Mouse (Mus musculus): ENCODE measurements at regions not wholly inside any gene's neighbourhood (a gene's known extent, or its start where the extent isn't known, plus 50 kb on each side); places are given as distances from the start of the nearest gene placed in this dataset.

GRCm38 (mm10) chr3:20892916-20893430 is 526.0 kb upstream of the Agtr1b start:
- no peaks in the 10 kb centered on the region for H3K27me3 ChIP-seq
- no peak for ATAC-seq (ENCODE audit: low FRiP score, low read depth)
- H3K27ac ChIP-seq (replicated peaks), result no peak overlapping the region
- WGBS, result 72% methylated on average over 1 of the region's 1 CpGs
- H3K9me3 ChIP-seq, result no peaks in the 10 kb centered on the region
- no peaks in the 10 kb centered on the region for H3K4me1 ChIP-seq
- H3K9ac ChIP-seq (replicated peaks), result no peak overlapping the region
- no peaks in the 10 kb centered on the region for H3K36me3 ChIP-seq
- H3K4me3 ChIP-seq, result no peak overlapping the region
- H3K4me2 ChIP-seq (replicated peaks), result no peak overlapping the region

GRCm38 (mm10) chr3:20864241-20864640 is 497.3 kb upstream of the Agtr1b start:
- no peaks in the 10 kb centered on the region for H3K9me3 ChIP-seq
- 90% methylated on average over 2 of the region's 2 CpGs for WGBS
- H3K9ac ChIP-seq (replicated peaks), result no peak overlapping the region
- ATAC-seq (ENCODE audit: low FRiP score, low read depth), result no peak
- H3K4me3 ChIP-seq, result no peak overlapping the region
- H3K4me2 ChIP-seq (replicated peaks), result no peak overlapping the region
- H3K36me3 ChIP-seq, result no peaks in the 10 kb centered on the region
- H3K27ac ChIP-seq (replicated peaks), result no peak overlapping the region
- H3K4me1 ChIP-seq, result no peaks in the 10 kb centered on the region
- H3K27me3 ChIP-seq, result no peaks in the 10 kb centered on the region

GRCm38 (mm10) chr3:20831038-20831437 is 464.1 kb upstream of the Agtr1b start:
- 89% methylated on average over 4 of the region's 4 CpGs for WGBS
- no peak for ATAC-seq (ENCODE audit: low FRiP score, low read depth)

GRCm38 (mm10) chr3:20829391-20829790 is 462.4 kb upstream of the Agtr1b start:
- H3K4me1 ChIP-seq, result no peaks in the 10 kb centered on the region
- no peaks in the 10 kb centered on the region for H3K9me3 ChIP-seq
- no peak for ATAC-seq (ENCODE audit: low FRiP score, low read depth)
- 72% methylated on average over 1 of the region's 1 CpGs for WGBS
- H3K27ac ChIP-seq (replicated peaks), result no peak overlapping the region
- H3K4me2 ChIP-seq (replicated peaks), result no peak overlapping the region
- H3K9ac ChIP-seq (replicated peaks), result no peak overlapping the region
- no peak overlapping the region for H3K4me3 ChIP-seq
- H3K27me3 ChIP-seq, result no peaks in the 10 kb centered on the region
- no peaks in the 10 kb centered on the region for H3K36me3 ChIP-seq

More at GRCm38 (mm10) chr3:20831038-20831437, 464.1 kb upstream of the Agtr1b start:
- no peak overlapping the region for H3K4me2 ChIP-seq (replicated peaks)
- no peak overlapping the region for H3K4me3 ChIP-seq
- H3K9me3 ChIP-seq, result no peaks in the 10 kb centered on the region
- H3K27me3 ChIP-seq, result no peaks in the 10 kb centered on the region
- no peaks in the 10 kb centered on the region for H3K4me1 ChIP-seq
- no peak overlapping the region for H3K27ac ChIP-seq (replicated peaks)
- H3K9ac ChIP-seq (replicated peaks), result no peak overlapping the region
- no peaks in the 10 kb centered on the region for H3K36me3 ChIP-seq

GRCm38 (mm10) chr3:20828811-20829210 is 461.8 kb upstream of the Agtr1b start:
- Histone ChIP-seq H3K27ac (replicated peaks) (no peak overlapping the region), H3K4me2 (replicated peaks) (no peak overlapping the region), H3K36me3 (no peaks in the 10 kb centered on the region), H3K4me3 (no peak overlapping the region), H3K27me3 (no peaks in the 10 kb centered on the region), H3K9me3 (no peaks in the 10 kb centered on the region), H3K9ac (replicated peaks) (no peak overlapping the region), H3K4me1 (no peaks in the 10 kb centered on the region)
- WGBS, result 88% methylated on average over 3 of the region's 3 CpGs
- no peak for ATAC-seq (ENCODE audit: low FRiP score, low read depth)

GRCm38 (mm10) chr3:20825661-20826334 is 458.8 kb upstream of the Agtr1b start:
- no peaks in the 10 kb centered on the region for H3K9me3 ChIP-seq
- 89% methylated on average over 4 of the region's 4 CpGs for WGBS
- no peaks in the 10 kb centered on the region for H3K36me3 ChIP-seq
- no peaks in the 10 kb centered on the region for H3K27me3 ChIP-seq
- H3K4me1 ChIP-seq, result no peaks in the 10 kb centered on the region
- H3K4me2 ChIP-seq (replicated peaks), result no peak overlapping the region
- no peak overlapping the region for H3K27ac ChIP-seq (replicated peaks)
- no peak for ATAC-seq (ENCODE audit: low FRiP score, low read depth)
- H3K9ac ChIP-seq (replicated peaks), result no peak overlapping the region
- H3K4me3 ChIP-seq, result no peak overlapping the region

- no peak overlapping the region for H3K9ac ChIP-seq (replicated peaks)
- ATAC-seq (ENCODE audit: low FRiP score, low read depth), result no peak
- H3K9me3 ChIP-seq, result no peaks in the 10 kb centered on the region
- no peak overlapping the region for H3K4me2 ChIP-seq (replicated peaks)
- H3K36me3 ChIP-seq, result no peaks in the 10 kb centered on the region
- WGBS, result 30% methylated on average over 1 of the region's 1 CpGs
- H3K4me1 ChIP-seq, result no peaks in the 10 kb centered on the region
- H3K27me3 ChIP-seq, result no peaks in the 10 kb centered on the region
- H3K27ac ChIP-seq (replicated peaks), result no peak overlapping the region
- no peak overlapping the region for H3K4me3 ChIP-seq
Measured at GRCm38 (mm10) chr3:20822226-20822625, 455.2 kb upstream of the Agtr1b start.

GRCm38 (mm10) chr3:20821712-20822111 is 454.7 kb upstream of the Agtr1b start:
- no peaks in the 10 kb centered on the region for H3K27me3 ChIP-seq
- H3K4me1 ChIP-seq, result no peaks in the 10 kb centered on the region
- no peak for ATAC-seq (ENCODE audit: low FRiP score, low read depth)
- no peaks in the 10 kb centered on the region for H3K36me3 ChIP-seq
- H3K4me3 ChIP-seq, result no peak overlapping the region
- no peak overlapping the region for H3K9ac ChIP-seq (replicated peaks)
- H3K27ac ChIP-seq (replicated peaks), result no peak overlapping the region
- H3K9me3 ChIP-seq, result no peaks in the 10 kb centered on the region
- WGBS, result 75% methylated on average over 4 of the region's 4 CpGs
- no peak overlapping the region for H3K4me2 ChIP-seq (replicated peaks)

GRCm38 (mm10) chr3:20820047-20820446 is 453.1 kb upstream of the Agtr1b start:
- H3K9me3 ChIP-seq, result no peaks in the 10 kb centered on the region
- no peak overlapping the region for H3K27ac ChIP-seq (replicated peaks)
- no peak overlapping the region for H3K4me2 ChIP-seq (replicated peaks)
- no peak for ATAC-seq (ENCODE audit: low FRiP score, low read depth)
- no peaks in the 10 kb centered on the region for H3K36me3 ChIP-seq
- no peaks in the 10 kb centered on the region for H3K4me1 ChIP-seq
- no peaks in the 10 kb centered on the region for H3K27me3 ChIP-seq
- 94% methylated on average over 3 of the region's 3 CpGs for WGBS
- no peak overlapping the region for H3K4me3 ChIP-seq
- no peak overlapping the region for H3K9ac ChIP-seq (replicated peaks)

GRCm38 (mm10) chr3:20819586-20819985 is 452.6 kb upstream of the Agtr1b start:
- H3K4me2 ChIP-seq (replicated peaks), result no peak overlapping the region
- H3K36me3 ChIP-seq, result no peaks in the 10 kb centered on the region
- ATAC-seq (ENCODE audit: low FRiP score, low read depth), result no peak
- H3K9ac ChIP-seq (replicated peaks), result no peak overlapping the region
- H3K9me3 ChIP-seq, result no peaks in the 10 kb centered on the region
- 74% methylated on average over 1 of the region's 1 CpGs for WGBS
- no peak overlapping the region for H3K27ac ChIP-seq (replicated peaks)
- no peak overlapping the region for H3K4me3 ChIP-seq
- no peaks in the 10 kb centered on the region for H3K27me3 ChIP-seq
- no peaks in the 10 kb centered on the region for H3K4me1 ChIP-seq

- Histone ChIP-seq H3K9me3 (no peaks in the 10 kb centered on the region), H3K4me2 (replicated peaks) (no peak overlapping the region), H3K27me3 (no peaks in the 10 kb centered on the region), H3K4me3 (no peak overlapping the region), H3K27ac (replicated peaks) (no peak overlapping the region), H3K9ac (replicated peaks) (no peak overlapping the region), H3K4me1 (no peaks in the 10 kb centered on the region), H3K36me3 (no peaks in the 10 kb centered on the region)
- 74% methylated on average over 1 of the region's 1 CpGs for WGBS
- no peak for ATAC-seq (ENCODE audit: low FRiP score, low read depth)
Measured at GRCm38 (mm10) chr3:20816613-20817012, 449.6 kb upstream of the Agtr1b start.

- H3K4me2 ChIP-seq (replicated peaks), result no peak overlapping the region
- H3K9ac ChIP-seq (replicated peaks), result no peak overlapping the region
- no peak overlapping the region for H3K27ac ChIP-seq (replicated peaks)
- no peaks in the 10 kb centered on the region for H3K9me3 ChIP-seq
- ATAC-seq (ENCODE audit: low FRiP score, low read depth), result no peak
- H3K4me1 ChIP-seq, result no peaks in the 10 kb centered on the region
- H3K36me3 ChIP-seq, result no peaks in the 10 kb centered on the region
- no peaks in the 10 kb centered on the region for H3K27me3 ChIP-seq
- 51% methylated on average over 1 of the region's 1 CpGs for WGBS
- H3K4me3 ChIP-seq, result no peak overlapping the region
Measured at GRCm38 (mm10) chr3:20794256-20794655, 427.3 kb upstream of the Agtr1b start.

GRCm38 (mm10) chr3:20792503-20792902 is 425.5 kb upstream of the Agtr1b start:
- Histone ChIP-seq H3K4me3 (no peak overlapping the region), H3K4me1 (no peaks in the 10 kb centered on the region), H3K4me2 (replicated peaks) (no peak overlapping the region), H3K36me3 (no peaks in the 10 kb centered on the region), H3K9ac (replicated peaks) (no peak overlapping the region), H3K9me3 (no peaks in the 10 kb centered on the region), H3K27me3 (no peaks in the 10 kb centered on the region), H3K27ac (replicated peaks) (no peak overlapping the region)
- WGBS, result 89% methylated on average over 1 of the region's 1 CpGs
- ATAC-seq (ENCODE audit: low FRiP score, low read depth), result no peak
